Mouse (Mus musculus) stomach, postnatal 0 days (tissue): ENCODE data around the gene Prex1. TPM values are rescaled to one million over a fixed set of nuclear protein-coding genes. Genes with fewer than 3 reads are reported as not detected.
A peak's percentile ranks its signal among the peaks of the same experiment; 100 is the strongest.

Experiments
- ATAC-seq: fragments of 200-750 bp; cut with Nextera tagmentation; 2 replicates; pipeline ENCODE4 v1.8.0; 2017; ENCODE audit not compliant: low FRiP score, low TSS enrichment
- DNase-seq: peaks from one replicate; pipeline ENCODE4 v3.0.0-alpha.2; 2016; ENCODE audit warnings: low spot score
- H3K27ac ChIP-seq: fragments of 300-500 bp; sonication (generic); replicated peaks from 2 replicates; pipeline ENCODE4 v1.5.1; 2014; ENCODE audit warnings: mild to moderate bottlenecking, control low read depth
- H3K27me3 ChIP-seq: fragments of 300-500 bp; sonication (generic); 2 replicates; pipeline ENCODE4 v1.6.1; 2014; ENCODE audit warnings: low read length; ENCODE audit not compliant: control insufficient read depth, insufficient read depth
- H3K36me3 ChIP-seq: fragments of 300-500 bp; sonication (generic); 2 replicates; pipeline ENCODE4 v1.6.1; 2014; ENCODE audit warnings: low read length, mixed read lengths; ENCODE audit not compliant: control insufficient read depth, insufficient read depth
- H3K4me1 ChIP-seq: fragments of 300-500 bp; sonication (generic); replicated peaks from 2 replicates; pipeline ENCODE4 v1.6.1; 2014; ENCODE audit warnings: antibody characterized with exemption; ENCODE audit not compliant: control insufficient read depth, insufficient read depth
- H3K4me2 ChIP-seq: fragments of 300-500 bp; sonication (generic); replicated peaks from 2 replicates; pipeline ENCODE4 v1.6.1; 2014; ENCODE audit warnings: low read depth, mild to moderate bottlenecking, control low read depth, moderate library complexity
- H3K4me3 ChIP-seq: fragments of 300-500 bp; sonication (generic); 2 replicates; pipeline ENCODE4 v1.5.1; 2014; ENCODE audit warnings: low read depth, low read length, control low read depth
- H3K9ac ChIP-seq: fragments of 300-500 bp; sonication (generic); 2 replicates; pipeline ENCODE4 v1.6.1; 2014; ENCODE audit warnings: mild to moderate bottlenecking, low read length, control low read depth, mixed read lengths
- H3K9me3 ChIP-seq: fragments of 300-500 bp; sonication (generic); 2 replicates; pipeline ENCODE4 v1.6.1; 2016; ENCODE audit warnings: low read length; ENCODE audit not compliant: control insufficient read depth
- CTCF ChIP-seq: IDR thresholded peaks from 2 replicates; pipeline ENCODE4 v1.5.1; 2016; ENCODE audit warnings: antibody characterized with exemption, low read depth, mild to moderate bottlenecking, moderate library complexity
- EP300 ChIP-seq: optimal IDR thresholded peaks from 2 replicates; pipeline ENCODE3; 2016; ENCODE audit warnings: antibody characterized with exemption
- WGBS: fragments of 180-500 bp; shearing (Covaris S2); extraction: QIAGEN DNeasy Blood & Tissue Kit; methylation state at CpG from one replicate; pipeline ENCODE4 v1.1.7; 2014; 5-methylcytosine and 5-hydroxymethylcytosine counted together
- polyA plus RNA-seq: library from polyadenylated mRNA; unstranded; fragments of >200 nt; fragmentation: Nextera tagmentation; extraction: Ambion mirVana; gene quantifications from 2 replicates; pipeline ENCODE4 v1.2.1, GENCODE M21; 2015

The Prex1 gene
- polyA plus RNA-seq, 1 experiment from 2014 or later: 12.0 TPM

DNA sequence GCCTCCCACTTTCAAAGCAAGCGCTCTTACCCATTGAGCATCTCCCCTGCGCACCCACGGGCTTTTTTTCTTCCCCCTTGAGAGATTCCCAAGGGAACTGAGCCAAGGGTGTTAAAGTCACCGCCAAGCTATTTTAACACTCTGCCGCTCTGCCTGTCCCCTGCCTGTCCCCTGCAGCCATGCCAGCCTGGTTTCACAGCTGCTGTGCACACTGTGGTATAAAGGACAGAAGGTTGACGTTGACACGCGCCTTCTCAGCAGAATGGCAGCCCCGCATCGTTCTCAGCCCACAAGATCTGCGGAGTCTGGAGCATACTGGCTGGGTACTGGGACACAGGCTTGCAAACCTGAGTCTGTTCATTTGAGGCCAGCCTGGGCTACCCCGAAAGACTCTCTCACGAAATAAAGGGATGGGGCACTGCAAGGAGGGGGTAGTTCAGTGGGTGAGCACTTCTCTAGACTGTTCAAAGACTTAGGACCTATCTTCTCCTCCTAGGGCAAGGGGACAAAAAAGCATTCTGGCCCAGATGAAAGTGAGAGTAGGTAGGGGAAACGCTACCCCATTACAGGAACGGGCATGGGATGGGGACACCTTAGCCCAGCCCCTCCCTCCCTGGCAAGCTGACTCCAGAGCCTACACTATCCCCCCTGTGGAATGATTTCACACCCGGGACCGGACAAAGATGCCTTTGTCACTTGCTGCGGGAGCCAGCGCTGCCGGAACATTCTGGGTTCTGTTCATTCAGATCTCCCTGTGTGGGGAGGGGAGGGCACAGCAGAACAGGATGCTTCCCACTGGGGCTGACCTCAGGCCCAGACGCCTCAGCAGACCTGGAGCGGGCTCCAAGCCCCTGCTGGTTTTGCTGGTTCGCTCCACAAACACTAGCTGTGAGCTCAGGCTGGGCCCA is 21.8 kb downstream of the Prex1 start:
- Histone ChIP-seq H3K4me2 (no peak overlapping the region), H3K9ac (no peak overlapping the region), H3K9me3 (no peaks in the 10 kb centered on the region), H3K27me3 (no peaks in the 10 kb centered on the region), H3K4me1 (no peaks in the 10 kb centered on the region), H3K36me3 (no peaks in the 10 kb centered on the region), H3K27ac (no peak overlapping the region), H3K4me3 (no peak overlapping the region)
- TF ChIP-seq EP300 (no peak), CTCF (no peak)
- no peak for DNase-seq
- WGBS: 69% methylated on average over 23 of the region's 23 CpGs
- ATAC-seq: no peak

DNA sequence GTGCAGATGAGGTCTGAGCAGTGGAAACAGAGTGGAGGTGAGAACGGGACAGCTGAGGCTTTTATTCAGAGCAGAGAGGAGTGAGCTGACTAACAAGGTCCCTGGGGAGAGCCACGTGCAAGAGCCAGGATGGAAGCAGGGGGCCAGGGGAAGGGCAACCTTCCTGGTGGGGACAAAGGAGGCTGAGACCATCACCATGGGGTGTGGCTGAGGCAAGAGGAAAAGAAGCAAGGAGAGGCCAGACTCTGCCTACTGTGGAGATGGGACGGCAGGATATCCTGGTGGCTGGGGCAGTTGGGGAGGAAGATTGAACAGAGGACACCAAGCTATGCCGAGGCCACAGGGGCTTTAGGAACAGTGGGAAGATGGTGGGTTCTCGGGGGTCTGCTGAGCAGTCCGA is 26.7 kb downstream of the Prex1 start:
- H3K27me3 ChIP-seq: no peaks in the 10 kb centered on the region
- H3K4me1 ChIP-seq: no peaks in the 10 kb centered on the region
- no peak overlapping the region for H3K27ac ChIP-seq
- TF ChIP-seq CTCF (no peak), EP300 (no peak)
- H3K4me3 ChIP-seq: no peak overlapping the region
- ATAC-seq (no peak), DNase-seq (no peak)
- no peak overlapping the region for H3K9ac ChIP-seq
- no peaks in the 10 kb centered on the region for H3K36me3 ChIP-seq
- WGBS: 29% methylated on average over 6 of the region's 6 CpGs
- no peak overlapping the region for H3K4me2 ChIP-seq
- H3K9me3 ChIP-seq: no peaks in the 10 kb centered on the region

DNA sequence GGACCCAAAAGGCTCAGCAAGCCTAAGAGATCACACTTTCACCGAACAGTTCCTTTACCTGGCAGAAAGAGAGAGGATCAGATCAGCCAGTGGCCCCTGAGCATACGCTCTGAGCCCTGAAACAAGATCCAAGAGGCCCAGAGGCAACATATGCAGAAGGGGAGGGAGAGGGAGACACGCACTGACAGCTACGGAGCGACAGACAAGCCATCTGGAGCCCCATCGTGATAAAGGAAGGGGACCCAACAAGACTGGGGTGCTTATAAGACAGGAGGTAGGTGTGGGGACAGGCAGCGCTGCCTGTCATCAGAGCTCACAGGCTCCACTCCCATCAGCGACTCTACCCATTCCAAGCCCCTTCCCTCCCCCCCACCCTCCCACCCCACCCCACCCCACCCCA is 27.8 kb downstream of the Prex1 start:
- no peak for DNase-seq
- ATAC-seq: no peak
- no peaks in the 10 kb centered on the region for H3K27me3 ChIP-seq
- no peak overlapping the region for H3K9ac ChIP-seq
- 62% methylated on average over 6 of the region's 8 CpGs for WGBS
- no peaks in the 10 kb centered on the region for H3K4me1 ChIP-seq
- no peak overlapping the region for H3K27ac ChIP-seq
- H3K4me3 ChIP-seq: no peak overlapping the region
- H3K9me3 ChIP-seq: no peaks in the 10 kb centered on the region
- H3K4me2 ChIP-seq: no peak overlapping the region
- H3K36me3 ChIP-seq: no peaks in the 10 kb centered on the region
- TF ChIP-seq EP300 (no peak), CTCF (no peak)

DNA sequence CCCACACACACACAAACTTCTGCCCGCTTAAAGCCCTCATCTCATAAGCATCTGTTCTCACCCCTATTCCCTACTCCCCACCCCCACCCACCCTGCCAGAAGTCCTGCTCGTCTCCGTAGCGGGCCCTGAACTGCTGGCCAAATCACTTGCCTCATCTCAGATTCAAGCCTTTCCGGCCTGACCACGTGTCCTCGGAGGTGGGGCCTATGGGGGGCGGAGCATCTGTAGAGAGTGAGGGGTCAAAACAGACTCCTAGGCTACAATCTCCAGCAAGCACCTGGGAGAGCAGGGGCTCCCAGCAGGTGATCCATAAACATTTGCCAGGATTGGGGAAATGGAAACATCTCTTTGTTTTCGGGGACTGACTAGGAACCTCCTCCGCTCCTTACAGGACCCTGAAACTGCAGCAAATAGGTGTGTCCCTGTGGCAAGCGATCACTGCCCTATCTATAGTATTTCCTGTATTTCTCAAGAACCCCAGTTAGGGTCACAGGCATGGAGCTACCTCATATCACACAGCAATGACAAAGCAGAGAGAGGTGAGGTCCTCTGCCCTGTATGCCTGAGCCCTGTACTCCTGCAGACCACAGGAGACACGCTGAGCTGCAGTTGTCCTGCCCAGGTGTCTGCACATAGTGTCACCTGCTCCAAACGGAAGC is 29.6 kb downstream of the Prex1 start:
- no peaks in the 10 kb centered on the region for H3K27me3 ChIP-seq
- no peak overlapping the region for H3K4me3 ChIP-seq
- H3K4me1 ChIP-seq: no peaks in the 10 kb centered on the region
- H3K27ac ChIP-seq: no peak overlapping the region
- H3K9me3 ChIP-seq: no peaks in the 10 kb centered on the region
- 18% methylated on average over 13 of the region's 13 CpGs for WGBS
- no peak for ATAC-seq
- no peak overlapping the region for H3K4me2 ChIP-seq
- peak; percentile 35 for DNase-seq
- H3K9ac ChIP-seq: no peak overlapping the region
- no peak for TF ChIP-seq CTCF
- TF ChIP-seq EP300: no peak
- no peaks in the 10 kb centered on the region for H3K36me3 ChIP-seq

DNA sequence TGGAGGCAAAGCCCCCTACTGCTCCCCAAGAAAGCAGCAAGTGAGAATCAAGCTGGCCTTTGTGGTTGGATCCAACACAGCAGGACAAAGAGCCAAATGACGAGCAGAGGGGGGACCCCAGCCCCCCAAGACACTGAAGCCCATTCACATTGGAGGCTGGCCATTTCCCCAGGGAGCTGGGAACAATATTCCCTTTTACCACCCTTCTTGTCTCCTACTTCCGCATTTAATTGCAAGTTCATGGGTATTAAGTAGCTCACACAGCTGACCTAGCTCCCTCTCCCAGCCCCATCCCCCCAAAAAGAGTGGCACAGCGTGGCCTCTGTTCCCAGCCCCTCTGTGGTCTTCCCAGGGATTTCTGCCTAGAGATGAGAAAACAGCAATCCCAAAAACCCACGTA is 30.8 kb downstream of the Prex1 start:
- Histone ChIP-seq H3K27ac (no peak overlapping the region), H3K9me3 (no peaks in the 10 kb centered on the region), H3K4me2 (no peak overlapping the region), H3K4me3 (no peak overlapping the region), H3K36me3 (no peaks in the 10 kb centered on the region), H3K27me3 (no peaks in the 10 kb centered on the region), H3K4me1 (no peaks in the 10 kb centered on the region), H3K9ac (no peak overlapping the region)
- DNase-seq (no peak), ATAC-seq (no peak)
- WGBS: 61% methylated on average over 4 of the region's 4 CpGs
- no peak for TF ChIP-seq CTCF
- TF ChIP-seq EP300: no peak
